Mouse (Mus musculus): ENCODE measurements around the gene Ppp2r3a.

The Ppp2r3a gene

DNA sequence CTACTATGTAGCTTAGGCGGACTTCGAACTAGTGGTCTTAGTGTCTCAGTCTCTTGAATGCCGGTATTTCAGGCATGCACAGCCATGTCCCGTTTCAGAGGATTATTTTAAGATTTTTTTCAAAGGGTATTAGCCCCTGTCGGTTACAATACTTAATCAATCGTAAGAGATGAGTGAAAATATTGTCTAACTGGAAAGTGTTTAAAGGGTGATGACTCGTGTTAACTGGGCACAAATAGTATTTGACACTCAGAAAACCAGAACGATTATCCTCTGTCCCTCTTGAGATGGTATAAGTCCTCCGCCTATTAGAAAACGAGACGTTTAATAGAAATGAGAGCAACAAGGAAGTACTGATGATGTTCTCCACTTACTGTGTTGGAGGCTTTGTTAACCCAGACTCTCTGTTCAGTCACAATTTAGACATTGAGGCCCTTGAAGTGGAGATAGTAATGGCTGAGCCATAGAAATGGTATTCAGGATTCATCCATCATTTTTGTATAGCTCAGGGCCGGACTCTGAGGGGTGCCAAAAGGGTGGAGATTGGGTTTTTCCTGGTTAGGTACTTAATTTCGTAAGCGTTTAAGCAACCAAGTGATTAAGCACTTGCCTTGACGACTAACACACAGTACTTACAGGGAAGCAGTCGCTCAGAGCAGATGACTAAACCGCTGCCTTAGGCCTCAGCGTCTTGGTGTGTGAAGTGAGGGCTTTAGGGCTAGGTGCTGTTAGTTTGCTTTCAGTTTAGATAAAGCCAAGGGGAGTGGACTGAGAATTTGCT, 175.3 kb downstream of the Ppp2r3a start:
- ATAC-seq (ENCODE audit: insufficient number of reproducible peaks, low FRiP score, low TSS enrichment) = no peak

DNA sequence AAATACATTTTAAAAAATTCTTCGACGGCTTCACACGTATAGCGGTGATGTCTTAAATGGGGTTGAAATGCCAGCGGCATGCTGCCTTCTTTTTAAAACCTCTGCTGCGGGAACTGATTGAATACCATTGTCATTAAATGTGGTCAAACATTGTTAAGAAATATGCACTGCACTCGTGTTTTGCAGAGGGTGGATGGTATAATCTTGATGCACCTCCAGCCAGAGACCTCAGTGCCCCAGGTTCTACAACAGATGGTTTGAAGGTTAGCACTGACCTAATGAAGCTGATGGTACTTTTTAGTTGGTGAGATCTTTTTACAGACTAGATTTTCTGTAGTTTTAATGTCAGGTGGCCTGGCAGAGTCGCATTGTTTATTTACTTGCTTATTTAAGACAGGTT, 175.9 kb downstream of the Ppp2r3a start:
- ATAC-seq (ENCODE audit: insufficient number of reproducible peaks, low FRiP score, low TSS enrichment) = no peak

DNA sequence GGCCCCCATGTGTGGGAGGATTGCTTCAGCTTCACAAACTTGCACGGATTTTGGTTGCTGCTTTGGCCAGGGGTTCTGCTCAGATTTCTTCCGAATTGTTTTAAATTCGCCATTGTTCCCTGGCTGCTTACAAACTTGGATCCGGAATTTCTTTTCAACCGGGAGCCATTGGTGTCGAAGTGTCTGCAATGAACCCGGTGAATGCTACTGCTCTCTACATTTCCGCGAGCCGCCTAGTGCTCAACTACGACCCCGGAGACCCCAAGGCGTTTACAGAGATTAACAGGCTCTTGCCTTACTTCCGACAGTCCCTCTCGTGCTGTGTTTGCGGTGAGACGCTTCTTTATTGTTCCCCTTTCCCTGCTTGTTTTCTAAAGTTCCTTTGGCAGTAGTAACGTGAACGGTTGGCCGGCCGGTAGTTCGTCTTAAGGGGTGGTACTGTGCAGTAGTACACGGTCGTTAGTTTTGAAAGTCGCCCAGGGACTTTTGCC, 176.5 kb downstream of the Ppp2r3a start:
- ATAC-seq (ENCODE audit: insufficient number of reproducible peaks, low FRiP score, low TSS enrichment) = no peak

DNA sequence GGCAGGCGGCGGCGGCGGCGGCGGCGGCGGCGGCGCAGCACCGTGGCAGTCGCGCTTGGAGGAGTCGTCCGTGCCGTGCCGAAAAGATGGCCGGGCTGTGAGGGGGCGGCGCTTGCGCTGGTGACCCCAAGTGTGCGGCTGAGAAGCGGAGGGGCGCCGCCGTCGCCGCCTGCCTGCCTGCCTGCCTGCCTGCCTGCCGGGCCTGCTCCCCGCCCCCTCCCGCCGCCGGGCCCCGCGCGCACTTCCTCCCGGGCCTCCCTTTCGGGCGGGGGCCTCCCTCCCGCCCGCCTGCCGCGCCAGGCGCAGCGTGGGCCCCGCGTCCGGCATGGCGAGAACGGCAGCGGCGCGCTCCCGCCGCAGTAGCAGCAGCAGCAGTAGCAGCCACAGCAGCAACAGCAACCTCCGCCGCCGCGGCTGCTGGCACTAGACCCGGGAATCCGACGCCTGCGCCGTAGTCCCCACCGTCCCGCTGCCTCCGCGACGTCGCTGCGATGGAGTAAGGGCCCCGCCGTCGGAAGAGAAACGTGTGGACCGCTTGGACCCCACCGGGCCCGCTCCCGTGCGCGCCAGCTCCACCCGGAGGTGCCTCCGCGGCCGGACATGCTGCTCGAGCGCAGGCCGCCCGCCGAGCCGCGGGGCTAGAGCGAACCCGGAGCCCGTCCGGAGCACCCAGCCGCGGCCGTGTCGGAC, 177.1 kb downstream of the Ppp2r3a start:
- peak; percentile 51 for ATAC-seq (ENCODE audit: insufficient number of reproducible peaks, low FRiP score, low TSS enrichment)

DNA sequence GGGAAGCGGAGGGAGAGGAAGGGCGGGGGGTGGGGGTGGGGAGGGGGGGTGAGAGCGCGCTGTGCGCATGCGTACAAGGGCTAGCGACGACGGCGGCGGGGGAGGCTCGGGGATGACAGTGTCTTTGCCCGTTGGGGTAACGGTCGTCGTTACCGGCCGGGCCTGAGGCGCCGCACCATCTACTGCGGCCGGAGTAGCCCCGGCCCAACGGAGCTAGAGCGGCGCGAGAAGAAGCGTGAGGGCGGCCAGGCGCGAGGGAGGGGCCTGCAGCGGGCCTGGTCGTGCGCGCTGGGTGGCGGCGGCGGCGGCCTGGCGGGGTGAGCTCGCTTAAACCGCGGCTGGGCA, 177.6 kb downstream of the Ppp2r3a start, which contains the start of gene Msl2:
TSS of gene Msl2 (plus strand) at position 115 of the 345 bp plus-strand sequence.
- ATAC-seq (ENCODE audit: insufficient number of reproducible peaks, low FRiP score, low TSS enrichment) = peak; percentile 57

DNA sequence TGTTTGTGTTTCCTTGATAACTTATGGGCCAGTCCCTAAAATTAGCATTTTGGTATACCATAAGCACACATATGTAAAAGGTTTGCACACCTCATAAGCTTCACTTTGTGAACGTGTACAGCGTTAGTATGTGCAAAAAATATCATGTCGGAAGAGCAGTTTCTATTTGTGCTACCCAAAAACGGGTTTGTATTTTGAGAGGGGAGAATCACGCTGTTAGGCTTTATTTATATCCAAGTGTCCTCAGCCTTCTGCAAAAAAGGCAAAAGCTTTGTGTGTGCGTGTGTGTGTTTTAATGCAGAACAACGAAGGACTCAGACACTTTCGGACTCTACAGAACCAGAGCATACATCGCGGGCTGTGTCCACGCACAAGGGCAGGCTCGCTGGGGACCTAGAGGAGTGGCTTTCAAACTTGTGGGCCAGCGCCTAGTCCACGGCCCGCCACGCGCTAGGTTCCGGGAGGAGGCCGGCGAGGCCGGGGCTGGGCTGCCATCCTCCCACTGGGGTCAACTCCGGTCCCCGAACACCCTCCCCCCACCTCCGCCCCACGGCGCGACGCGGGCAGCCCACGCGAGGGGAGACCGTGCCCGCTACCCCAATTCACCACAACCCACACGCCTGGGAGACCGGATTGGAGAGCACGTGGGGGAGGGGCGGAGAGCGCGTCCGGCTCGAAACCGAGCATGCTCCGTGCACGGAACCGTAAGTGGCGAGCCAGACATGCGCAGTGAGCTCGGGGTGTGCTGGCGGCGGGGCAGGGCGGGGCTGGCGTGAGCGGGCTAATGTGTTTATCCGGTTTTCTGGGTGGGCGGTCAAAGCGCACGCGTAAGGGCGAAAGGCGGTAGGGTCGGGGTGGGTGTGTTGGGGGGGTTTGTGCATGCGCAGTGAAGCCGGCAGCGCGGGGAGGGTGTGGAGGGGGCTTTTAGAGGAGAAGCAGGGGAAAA, 178.3 kb downstream of the Ppp2r3a start:
- ATAC-seq (ENCODE audit: insufficient number of reproducible peaks, low FRiP score, low TSS enrichment) = peak; percentile 85

DNA sequence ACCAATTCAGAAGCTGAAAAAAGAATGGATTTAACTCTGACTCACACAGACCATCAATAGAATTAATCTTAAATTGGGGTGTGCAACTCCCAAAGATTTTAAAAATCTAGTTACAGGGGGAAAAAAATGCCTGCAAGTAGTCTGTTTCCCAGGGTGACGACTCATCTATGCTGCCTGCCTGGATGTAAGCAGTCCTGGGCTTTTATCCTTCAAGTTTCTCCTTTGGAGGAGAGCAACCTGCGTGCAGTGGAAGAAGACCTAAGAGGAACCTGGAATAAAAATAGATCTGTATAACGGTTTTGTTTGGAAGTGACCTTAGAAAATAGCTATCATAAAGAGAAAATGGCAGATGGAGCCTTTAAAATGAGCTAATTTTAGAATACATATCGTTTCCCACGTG, 179.1 kb downstream of the Ppp2r3a start:
- no peak for ATAC-seq (ENCODE audit: insufficient number of reproducible peaks, low FRiP score, low TSS enrichment)

DNA sequence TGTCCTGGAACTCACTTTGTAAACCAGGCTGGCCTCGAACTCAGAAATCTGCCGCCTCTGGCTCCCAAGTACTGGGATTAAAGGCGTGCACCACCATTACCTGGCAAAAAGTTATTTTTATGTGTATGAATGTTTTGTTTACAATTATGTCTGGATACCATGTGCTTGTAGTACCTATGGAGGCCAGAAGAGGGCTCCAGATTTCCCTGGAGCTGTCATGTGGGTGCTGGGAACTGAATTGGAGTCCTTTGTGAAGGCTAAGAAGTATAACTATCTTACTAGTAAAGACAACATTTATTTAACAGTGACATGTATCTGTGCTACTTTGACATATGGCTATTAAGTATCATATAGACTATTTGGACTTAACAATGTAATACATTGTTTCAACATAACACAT, 181.8 kb downstream of the Ppp2r3a start:
- no peak for ATAC-seq (ENCODE audit: insufficient number of reproducible peaks, low FRiP score, low TSS enrichment)

DNA sequence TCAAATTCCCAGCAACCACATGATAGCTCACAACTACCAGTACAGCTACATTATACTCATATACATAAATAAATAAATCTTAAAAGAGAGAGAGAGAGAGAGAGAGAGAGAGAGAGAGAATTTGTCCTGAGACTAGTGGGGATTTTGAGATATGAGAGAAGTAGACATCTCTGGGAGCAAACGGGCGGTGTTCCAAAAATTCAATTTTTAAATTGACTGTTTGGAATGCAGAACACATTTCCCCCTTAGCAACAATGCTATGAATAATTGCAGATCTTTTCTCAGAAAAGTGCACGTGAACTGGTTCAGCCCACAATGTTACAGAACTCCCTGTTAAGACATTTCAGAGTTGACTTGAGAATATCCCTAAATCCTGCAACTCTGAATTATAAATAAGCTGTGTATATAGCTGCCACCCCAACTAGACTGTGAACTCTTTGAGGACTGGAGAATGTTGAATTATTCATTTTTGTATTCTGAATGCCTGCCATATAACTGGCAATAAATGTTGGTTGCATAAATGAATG, 186.5 kb downstream of the Ppp2r3a start:
- ATAC-seq (ENCODE audit: insufficient number of reproducible peaks, low FRiP score, low TSS enrichment) = no peak

DNA sequence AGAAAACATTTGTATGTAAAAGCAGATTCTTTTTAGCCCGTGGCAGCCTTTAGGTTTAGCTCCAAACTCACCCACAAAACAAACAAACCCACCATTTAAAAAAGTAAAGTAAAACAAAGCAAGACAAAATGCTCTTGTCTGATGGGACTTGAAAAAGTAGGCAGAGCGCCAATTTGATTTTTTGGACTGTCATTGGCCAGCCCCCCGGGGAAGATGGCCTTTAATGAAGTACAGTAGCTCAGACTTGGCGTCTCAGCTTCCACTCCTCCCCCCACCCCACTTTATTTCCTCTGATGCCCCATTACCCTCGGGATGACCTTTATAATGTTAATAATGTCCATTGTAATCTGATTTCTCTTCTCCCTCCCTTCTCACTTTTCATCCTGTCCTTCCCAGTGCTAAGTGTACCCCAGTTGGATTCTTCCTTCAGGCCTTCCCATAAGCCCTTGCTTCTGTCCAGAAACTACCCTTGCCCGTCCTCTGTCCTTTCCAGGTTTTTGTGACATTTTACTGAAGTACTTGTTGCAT, 189.3 kb downstream of the Ppp2r3a start:
- no peak for ATAC-seq (ENCODE audit: insufficient number of reproducible peaks, low FRiP score, low TSS enrichment)

DNA sequence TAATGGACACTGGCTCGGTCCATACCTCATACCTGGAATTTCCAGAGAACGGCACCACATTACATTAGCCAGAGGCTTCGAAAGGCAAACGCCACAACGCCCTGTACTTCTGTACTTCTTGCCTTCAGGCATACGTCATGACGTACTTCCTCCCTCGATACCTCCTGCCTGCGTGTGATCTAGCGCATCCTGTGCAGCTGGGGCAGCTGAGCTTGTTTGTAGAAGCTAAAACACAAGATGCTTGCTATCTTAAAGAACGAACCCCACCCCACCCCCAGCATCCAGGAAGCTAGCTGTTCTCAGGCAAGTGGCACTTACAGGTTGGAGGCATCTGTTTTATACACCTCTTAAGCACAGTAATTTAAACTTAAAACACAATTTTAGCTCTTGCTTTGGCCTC, 190.6 kb downstream of the Ppp2r3a start:
- ATAC-seq (ENCODE audit: insufficient number of reproducible peaks, low FRiP score, low TSS enrichment) = no peak

DNA sequence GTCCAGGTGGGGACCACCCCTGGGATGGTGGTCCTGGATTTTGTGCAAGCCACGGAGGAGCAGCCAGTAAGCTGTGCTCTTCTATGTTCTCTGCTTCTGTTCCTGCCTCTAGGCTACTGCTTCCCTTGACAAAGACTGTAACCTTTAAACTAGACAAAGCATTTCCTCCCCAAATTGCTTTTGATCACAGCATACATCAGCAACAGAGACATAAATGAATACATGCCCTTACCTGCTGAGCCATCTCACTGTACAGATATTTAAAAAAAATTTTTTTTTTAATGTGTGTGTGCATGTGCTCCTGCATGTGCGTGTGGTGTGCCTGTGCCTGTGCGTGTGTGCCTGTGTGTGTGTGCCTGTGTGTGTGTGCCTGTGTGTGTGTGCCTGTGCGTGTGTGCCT, 194.4 kb downstream of the Ppp2r3a start:
- no peak for ATAC-seq (ENCODE audit: insufficient number of reproducible peaks, low FRiP score, low TSS enrichment)

Data from cerebellum, adult (tissue).